Mouse (Mus musculus): Measurements from ENCODE around the gene Cnga3. TPM values are rescaled to one million over a fixed set of nuclear protein-coding genes. Genes with fewer than 3 reads are reported as not detected.
A peak's percentile ranks its signal among the peaks of the same experiment; 100 is the strongest.

Gene Cnga3
- total RNA-seq, 4 experiments from 2014 or later = 1.9 to 2.6 (median 2.3) TPM

DNA sequence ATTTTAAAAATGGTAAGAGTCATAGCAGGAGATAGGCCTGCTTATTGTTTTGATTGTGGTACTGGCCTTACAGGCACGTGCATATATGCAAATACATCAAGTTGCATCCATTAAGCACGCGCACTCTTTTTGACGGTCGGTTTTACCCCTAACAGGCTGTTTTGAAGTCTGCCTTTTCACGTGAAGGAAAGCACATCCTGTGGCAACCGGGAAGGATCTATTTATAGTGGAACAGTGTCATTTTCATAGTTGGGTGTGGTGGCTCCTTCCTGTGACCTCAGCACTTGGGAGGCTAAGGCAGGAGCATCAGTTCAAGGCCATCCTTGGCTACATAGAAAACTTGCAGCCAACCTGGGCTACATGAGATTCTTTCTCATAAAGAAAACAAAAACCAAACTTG, 72.3 kb downstream of the Cnga3 start:
- no peak for DNase-seq (ENCODE audit: low spot score)

DNA sequence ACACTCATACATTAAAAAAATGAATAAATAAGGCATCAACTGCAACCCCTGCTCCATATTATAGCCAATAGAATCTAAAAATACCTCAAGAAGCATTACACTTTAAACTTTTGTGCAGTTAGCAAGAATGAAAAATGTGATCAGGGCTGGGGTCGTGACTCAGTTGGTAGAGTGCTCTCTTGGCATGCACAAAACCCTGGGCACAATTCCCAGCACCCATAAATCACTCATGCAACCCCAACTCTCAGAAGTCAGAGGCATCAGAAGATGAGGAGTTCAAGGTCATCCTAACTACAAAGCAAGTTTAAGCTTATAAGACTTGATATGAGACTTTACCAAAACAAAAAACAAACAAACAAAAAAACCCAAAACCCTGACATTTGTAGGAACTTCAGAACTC, 73.5 kb downstream of the Cnga3 start:
- DNase-seq (ENCODE audit: low spot score) = no peak

DNA sequence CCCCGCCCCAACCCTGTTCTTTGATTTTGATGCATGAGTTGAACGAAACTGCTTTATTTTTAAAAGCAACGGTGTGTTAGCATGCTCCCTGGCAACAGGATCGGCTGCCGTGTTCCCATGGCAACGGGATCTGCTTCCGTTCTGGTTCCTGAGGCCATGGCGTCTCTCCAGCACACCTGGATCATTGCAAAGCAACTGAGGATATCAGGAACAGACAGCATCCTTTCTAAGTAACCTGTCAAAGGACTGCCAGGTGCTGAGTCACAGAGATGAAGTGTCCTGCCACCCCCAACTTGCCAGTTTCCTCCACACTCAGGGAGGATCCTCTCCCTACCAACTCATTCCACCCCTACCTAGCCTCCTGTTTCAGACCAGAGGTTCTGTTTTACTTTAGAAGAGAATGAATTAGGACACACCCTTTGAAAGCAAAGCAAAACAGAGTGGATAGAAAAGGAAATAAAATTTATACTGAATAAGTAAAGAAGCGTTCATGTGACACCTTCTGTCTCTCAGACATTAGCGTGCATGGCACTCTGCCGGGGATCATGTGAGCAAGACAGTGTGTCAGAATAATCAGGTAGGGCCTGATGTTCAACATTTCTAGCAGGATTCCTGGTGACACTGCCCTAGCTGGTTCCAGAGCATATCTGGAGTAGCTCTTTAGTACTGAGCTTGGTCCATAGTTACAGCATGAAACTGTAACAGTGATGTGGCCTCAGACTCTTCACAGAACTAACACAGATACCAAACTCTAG, 74.1 kb downstream of the Cnga3 start:
- DNase-seq (ENCODE audit: low spot score) = no peak

DNA sequence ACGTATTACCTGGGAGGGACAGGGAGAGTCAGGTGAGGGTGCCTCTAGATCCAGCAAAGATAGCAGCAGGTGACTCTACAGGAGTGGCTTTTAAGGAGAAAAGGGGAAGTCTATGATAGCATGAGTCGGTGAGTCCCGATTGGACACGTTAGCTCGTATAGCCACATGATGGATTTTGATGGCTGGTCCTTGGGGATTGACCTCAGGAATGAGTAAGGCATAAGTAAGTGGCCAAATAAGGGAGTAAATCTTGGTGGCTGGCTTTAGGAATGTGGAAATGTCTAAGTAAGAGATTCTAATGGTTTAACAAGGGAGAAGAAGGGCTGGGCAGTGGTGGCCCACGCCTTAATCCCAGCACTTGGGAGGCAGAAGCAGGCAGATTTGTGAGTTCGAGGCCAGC, 74.7 kb downstream of the Cnga3 start:
- no peak for DNase-seq (ENCODE audit: low spot score)

DNA sequence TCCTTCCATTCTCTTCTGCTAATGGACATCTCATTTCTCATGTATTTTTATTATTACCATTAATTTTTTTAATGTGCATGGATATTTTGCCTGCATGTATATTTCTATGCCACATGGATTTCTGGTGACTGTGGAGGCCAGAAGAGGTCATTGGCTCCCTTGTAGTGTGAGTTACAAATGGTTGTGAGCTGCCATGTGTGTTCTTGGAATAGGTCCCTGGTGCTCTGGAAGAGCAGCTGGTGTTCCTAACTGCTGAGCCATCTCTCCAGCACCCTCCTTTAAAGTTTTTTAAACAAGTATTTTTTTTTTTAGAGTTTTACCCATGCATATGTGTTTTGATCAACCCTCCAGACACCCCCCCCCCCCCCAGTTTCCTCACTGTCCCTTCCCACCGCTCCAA, 82.2 kb downstream of the Cnga3 start:
- DNase-seq (ENCODE audit: low spot score) = no peak

DNA sequence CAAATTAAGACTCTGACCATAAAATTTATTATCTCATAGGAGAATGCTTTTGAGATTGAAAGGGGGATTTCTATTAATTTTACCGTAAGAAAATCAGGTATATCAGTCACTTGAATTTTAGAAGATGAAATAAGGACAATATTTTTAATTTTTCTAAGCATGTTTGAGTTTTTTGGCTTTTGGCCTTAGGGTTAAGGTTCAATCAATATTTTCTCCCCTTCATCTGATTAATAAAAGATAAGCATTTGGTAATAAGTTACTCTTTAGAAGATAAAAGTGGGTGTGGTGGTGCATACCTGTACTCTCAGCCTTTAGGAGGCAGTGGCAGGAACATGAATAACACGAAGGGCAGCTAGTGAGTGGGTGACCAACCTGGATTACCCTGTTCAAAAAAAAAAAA, 84.7 kb downstream of the Cnga3 start:
- DNase-seq (ENCODE audit: low spot score) = no peak

DNA sequence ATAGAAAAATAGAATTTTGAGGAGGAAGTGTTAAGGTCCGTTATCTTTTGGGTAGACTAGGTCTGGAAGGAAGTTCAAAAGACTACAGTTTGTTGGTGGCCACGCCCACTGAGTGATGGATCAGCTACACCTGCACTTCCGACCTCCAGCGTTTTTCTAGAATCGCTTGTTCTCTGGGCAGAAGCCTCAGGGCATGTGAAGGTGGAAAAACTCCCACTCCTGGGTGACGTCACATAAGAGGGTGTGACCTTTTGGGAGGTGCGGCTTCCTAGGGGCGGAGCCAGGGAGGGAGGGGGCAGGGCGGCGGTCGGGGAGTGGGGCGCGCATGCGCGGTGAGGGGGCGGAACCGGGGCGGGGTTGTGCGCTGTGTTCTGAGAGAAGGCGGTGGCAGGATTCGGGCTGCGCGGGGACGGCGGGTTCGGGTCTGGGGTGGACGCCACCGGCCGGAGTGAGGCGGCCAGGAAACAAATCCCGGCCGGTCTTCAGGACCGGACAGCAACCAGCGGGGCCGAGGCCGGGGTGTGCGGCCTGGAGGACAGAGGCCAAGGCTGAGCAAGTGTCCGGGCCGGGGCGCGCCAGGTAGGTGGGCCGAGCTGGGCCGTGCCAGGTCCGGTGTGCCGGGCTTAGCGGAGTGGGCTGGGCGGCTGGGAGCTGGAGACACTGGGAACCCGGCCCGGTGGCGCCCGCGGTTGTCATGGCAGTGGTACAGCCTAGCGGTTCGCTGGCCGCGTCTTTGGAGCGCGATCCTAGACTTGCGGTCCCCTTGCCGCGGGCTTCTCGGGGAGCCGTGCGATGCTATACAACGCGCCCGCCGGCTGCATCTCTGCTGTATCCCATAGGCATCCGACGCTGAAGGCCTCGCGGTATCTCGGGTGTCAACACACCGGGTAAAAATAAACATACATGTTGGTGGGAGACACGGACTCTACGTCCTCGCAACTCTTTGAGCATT, 85.6 kb downstream of the Cnga3 start, which contains the start of gene Inpp4a:
Gene Inpp4a, plus strand, starts transcription at position 326 of the 952 bp plus-strand sequence.
- peak; percentile 91 for DNase-seq (ENCODE audit: low spot score)

DNA sequence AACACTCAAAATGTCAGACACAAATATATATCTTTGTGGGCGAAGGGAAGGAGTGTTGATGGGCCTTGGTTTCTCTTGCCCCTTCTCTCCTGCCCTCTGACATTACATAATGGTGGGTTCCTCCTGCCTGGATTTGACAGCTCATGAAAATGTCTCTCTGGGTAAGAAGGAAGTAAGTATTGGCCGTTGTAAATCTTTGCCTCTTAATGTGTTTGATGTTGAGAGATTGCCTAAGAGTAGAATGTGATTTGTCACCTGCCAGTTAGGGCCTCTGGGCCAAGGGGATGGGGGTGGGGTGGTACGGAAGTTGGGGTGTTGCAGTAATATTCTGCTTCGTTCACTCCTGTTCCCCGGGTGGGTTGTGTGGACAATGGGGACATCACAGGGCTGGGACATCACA, 86.4 kb downstream of the Cnga3 start:
- DNase-seq (ENCODE audit: low spot score) = no peak

DNA sequence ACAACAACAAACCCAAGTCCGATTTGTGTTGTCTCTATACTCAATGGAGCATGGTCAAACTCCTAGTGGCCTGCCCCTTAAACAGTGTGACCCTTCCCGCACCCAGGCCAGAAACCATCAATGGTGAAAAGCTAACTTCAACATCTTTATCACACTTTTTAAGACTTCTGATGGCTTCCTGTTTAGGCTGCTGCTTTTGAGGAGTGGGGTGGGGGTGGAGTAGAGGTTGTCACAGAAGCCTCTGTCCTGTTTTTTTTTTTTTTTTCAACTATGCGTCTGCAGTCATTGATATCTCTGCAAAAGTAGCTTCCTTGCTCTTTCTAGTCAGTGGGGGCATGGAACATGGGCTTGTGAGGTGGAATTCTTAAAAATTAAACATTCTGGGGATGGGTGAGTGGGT, 88.6 kb downstream of the Cnga3 start:
- DNase-seq (ENCODE audit: low spot score) = no peak

DNA sequence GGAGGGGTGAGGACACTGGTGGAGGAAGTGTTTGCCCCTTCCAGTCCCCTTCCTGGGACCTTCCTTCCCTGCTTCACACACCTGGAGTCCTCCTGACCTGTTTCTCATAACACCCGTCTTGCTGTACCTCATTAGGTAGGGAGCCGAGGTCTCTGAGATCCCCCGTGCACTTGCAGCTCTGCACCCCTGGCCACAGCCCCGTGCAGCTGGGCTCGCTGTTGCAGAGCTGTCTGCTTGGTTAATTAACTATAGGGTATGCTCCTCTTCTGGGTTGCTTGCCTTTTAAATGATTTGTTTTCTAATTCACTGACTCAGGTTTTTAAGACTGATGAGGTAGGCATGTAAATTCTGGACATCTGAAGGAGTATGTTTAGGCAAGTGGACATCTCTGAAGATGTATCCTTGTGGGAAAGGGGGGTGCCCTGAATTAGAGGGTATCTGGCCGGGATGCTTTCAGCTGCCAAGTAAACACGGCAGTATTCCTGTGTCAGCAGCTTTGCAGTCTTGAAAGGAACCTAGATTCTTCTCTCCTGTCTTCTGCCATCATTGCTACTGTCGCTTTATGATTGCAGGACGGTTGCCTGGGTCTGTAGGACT, 91.6 kb downstream of the Cnga3 start:
- DNase-seq (ENCODE audit: low spot score) = no peak

DNA sequence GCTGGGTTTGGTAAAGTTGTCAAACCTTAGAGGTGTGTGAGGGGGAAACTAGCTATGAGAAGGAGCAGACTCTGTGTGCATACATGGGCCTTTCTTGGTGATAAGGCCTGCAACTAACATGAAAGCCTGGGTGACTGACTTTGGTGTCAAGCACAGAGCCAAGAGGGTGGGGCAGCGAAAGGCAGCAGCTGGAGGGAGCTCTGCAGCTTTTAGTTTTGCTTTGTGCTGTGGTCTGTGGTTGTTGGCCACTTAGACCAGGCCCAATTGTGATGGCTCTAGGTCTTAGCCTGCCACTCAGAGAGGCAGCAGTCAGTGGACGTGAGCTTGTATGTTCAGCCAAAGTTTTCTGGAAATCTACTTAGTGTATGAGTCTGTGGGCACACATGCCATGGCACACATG, 93.4 kb downstream of the Cnga3 start:
- no peak for DNase-seq (ENCODE audit: low spot score)

DNA sequence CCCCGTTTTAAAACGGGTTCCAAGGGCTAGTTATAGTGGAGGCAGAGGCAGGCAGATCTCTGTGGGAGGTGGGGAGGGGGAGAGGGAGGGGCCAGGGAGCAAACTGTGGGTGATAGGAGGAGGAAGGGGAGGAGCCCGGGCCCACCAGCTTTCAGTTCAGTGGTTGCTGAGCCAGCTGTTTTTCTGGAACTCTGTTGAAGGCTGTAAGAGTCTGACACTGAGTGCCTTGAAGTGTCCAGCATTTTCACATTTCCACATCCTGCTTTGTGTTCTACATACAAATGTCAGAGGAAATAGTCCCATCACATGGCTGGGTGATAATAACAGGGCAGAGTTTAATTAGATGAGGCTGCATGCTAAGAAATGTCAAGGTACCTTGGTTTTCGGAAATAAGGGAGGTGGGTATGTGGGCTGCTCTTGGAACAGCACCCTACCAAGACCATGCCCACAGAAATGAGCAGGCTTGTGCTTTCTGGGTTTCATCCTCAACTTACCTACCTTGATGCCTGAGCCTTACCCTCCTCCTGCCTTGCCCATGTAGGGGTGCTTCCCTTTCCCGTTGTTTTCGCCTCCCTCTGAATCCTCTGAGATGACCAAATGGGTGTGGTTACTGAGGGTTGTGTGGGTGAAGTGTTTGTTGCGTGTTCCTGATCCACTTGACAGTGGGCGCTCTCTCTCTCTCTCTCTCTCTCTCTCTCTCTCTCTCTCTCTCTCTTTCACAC, 93.9 kb downstream of the Cnga3 start:
- no peak for DNase-seq (ENCODE audit: low spot score)

DNA sequence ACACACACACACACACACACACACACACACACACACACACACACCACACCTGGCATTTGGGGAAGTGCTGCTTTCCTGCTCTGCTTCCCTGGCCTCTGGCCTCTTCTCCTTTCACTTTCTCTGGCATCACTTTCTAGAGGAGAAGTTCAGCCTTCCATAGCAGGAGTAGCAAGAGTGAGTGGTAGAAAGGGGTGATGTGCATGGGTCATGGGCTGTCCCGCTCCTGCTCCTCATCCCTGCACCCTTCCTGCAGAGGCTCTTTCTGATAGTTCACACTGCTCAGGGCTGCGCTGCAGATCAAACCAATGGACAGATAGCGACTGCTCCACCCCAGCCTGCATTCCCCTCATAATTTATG, 94.5 kb downstream of the Cnga3 start:
- no peak for DNase-seq (ENCODE audit: low spot score)

DNA sequence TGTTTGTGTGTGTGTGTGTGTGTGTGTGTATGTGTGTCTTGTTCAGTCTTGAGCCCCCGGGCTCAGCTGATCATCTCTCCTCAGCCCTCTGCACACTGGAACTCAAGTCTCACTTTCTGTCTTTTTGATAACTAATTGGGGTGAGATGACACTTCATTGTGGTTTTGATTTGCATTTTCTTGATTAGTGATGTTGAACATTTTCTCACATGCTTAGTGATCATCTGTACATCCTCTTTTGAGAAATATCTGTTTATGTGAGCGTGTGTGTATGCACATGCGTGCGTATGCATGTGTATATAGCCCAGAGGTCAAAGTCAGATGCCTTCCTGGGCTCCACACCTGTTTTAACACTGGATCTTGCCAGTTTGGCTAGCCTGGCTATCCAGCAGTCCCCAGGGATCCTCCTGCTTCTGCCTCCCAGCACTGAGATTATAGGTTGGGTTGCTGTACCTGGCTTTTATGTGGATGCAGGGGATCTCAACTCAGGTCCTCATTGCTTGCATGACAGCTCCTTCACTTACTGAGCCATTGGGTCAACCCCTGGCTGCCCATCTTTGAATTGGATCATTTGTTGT, 95.8 kb downstream of the Cnga3 start:
- no peak for DNase-seq (ENCODE audit: low spot score)

Other genes starting within 250 kb of the Cnga3 start
- gene Vwa3b, start 187.8 kb upstream of the Cnga3 start, total RNA-seq (2022) = under 1 TPM in 3 of 4 experiments, not detected in 1; 0.16 to 0.41 (median 0.29) TPM
- 10 to 100 TPM; 19.2 to 24.3 (median 22.6) TPM for gene Inpp4a, start 85.4 kb downstream of the Cnga3 start, total RNA-seq (2022)
- 100 to 1,000 TPM in 3 of 4 experiments, 10 to 100 TPM in 1; 99.9 to 124 (median 112) TPM for gene Coa5, start 215.7 kb downstream of the Cnga3 start, total RNA-seq (2022)
- gene Unc50, start 215.7 kb downstream of the Cnga3 start, total RNA-seq (2022) = 10 to 100 TPM; 24.8 to 29.3 (median 28.3) TPM